Mouse (Mus musculus) spleen, adult 2 months (tissue): ENCODE data around the gene Dnajb11.

Experiments used
- CTCF ChIP-seq: fragments of 200-500 bp; IDR thresholded peaks from 2 replicates; pipeline ENCODE4 v1.5.1; 2011; ENCODE audit warnings: mild to moderate bottlenecking, inconsistent platforms; ENCODE audit not compliant: insufficient read depth, insufficient read length, insufficient replicate concordance; ENCODE audit errors: extremely low read depth
- POLR2A ChIP-seq: fragments of 200-500 bp; IDR thresholded peaks from 2 replicates; pipeline ENCODE4 v1.6.1; 2011; ENCODE audit warnings: low read depth, low read length, inconsistent platforms

DNA sequence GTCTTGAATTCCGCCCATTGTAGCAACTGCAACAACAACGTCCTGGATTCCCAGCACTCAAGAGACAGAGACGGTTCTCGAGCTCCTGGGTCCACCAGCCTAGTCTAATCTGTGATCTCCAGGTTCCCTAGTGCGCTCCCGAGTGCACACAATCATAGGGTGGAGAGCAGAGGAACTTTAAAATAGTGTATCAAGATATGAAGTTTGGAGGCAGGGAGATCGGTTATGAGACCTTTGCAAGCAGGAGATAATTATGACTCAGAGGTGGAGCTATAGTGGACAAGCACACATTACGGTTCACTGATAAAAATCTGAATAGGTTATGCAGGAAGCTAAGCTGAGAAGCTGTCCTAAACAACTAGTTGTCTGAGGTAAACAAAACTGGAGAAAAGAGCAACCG, 872 bp upstream of the Dnajb11 start:
- TF ChIP-seq CTCF = no peak
- no peak for TF ChIP-seq POLR2A
